Mouse (Mus musculus) midbrain, embryonic 10.5 days (tissue): Measurements from ENCODE around the gene C2cd4a. TPM values are rescaled to one million over a fixed set of nuclear protein-coding genes. Genes with fewer than 3 reads are reported as not detected.

Experiments used
- polyA plus RNA-seq: library from polyadenylated mRNA; unstranded; fragments of >200 nt; fragmentation: Nextera tagmentation; extraction: Ambion mirVana; gene quantifications from 2 replicates; pipeline ENCODE4 v1.2.1, GENCODE M21; 2016

C2cd4a gene
- polyA plus RNA-seq, 1 experiment from 2014 or later, result not detected

Other genes with a start within 250 kb of the C2cd4a start
- gene C2cd4b, start 72.9 kb downstream of the C2cd4a start, polyA plus RNA-seq, result 0.14 TPM in 1 of 2 replicates, not detected in the other
- gene Vps13c, start 8.1 kb upstream of the C2cd4a start, polyA plus RNA-seq, result 4.0 and 5.1 TPM in 2 replicates